Mouse (Mus musculus): Measurements from ENCODE around the gene Tmsb10. TPM values are rescaled to one million over a fixed set of nuclear protein-coding genes. Genes with fewer than 3 reads are reported as not detected.

Gene Tmsb10
- total RNA-seq (2021) = 100 to 1,000 TPM; 408 to 418 TPM

DNA sequence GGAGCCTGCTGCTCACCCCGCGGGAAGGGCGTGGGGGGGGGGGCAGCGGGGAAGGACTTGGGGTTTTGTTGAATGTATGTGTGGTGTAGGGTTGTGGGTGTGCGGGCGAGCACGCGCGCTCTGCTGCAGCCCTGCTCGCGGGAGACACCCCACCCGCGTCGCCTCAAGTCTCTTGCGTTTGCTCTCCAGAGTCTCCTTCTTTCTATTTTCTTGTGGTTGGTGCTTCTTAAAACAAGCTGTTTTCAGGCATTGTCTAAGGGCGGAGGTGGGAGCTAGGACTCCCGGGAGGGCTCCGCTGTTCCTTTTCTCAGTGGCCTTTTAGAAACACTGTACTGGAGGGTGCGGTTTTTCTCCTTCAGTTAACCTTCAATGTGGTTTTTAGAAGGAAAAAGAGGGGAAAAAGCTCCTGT, at the start of gene Tmsb10:
Gene Tmsb10, minus strand, starts transcription at position 87 of the 410 bp plus-strand sequence.
- no peak for DNase-seq (ENCODE audit: extremely low spot score in 1 of 2, low spot score in 1 of 2)

DNA sequence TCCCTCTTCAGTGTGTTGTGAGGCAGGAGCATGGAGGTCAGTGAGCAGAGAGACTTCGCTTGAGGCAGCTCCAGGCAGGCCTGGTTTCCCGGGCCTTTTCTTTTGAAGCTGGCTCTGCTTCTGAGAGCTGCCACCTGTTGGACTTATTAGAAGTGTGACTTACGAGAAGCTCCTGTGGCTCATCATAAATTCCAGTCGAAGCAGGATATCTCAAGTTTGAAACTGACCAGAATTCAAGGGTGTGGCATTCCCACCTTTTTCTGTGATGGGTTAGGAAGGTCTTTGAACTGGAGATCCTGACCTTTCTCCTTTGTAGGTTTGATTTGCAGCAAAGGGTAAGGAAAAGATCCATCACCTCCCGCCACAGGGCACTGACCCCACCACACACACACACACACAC, 45.1 kb upstream of the Tmsb10 start:
- DNase-seq (ENCODE audit: extremely low spot score in 1 of 2, low spot score in 1 of 2) = no peak

DNA sequence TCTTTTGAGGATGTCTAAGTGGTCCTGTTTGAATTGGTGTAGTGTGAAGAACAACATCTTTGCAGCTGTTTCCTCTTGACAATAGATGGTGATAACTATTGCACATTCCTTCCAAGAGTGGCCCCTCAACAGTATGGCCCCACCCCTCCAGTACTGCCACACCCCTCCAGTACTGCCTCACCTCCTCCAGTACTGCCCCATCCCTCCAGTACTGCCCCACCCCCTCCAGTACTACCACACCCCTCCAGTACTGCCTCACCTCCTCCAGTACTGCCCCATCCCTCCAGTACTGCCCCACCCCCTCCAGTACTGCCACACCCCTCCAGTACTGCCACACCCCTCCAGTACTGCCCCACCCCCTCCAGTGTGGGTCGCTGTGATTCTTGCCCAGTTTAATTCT, 43.8 kb upstream of the Tmsb10 start:
- no peak for DNase-seq (ENCODE audit: extremely low spot score in 1 of 2, low spot score in 1 of 2)

DNA sequence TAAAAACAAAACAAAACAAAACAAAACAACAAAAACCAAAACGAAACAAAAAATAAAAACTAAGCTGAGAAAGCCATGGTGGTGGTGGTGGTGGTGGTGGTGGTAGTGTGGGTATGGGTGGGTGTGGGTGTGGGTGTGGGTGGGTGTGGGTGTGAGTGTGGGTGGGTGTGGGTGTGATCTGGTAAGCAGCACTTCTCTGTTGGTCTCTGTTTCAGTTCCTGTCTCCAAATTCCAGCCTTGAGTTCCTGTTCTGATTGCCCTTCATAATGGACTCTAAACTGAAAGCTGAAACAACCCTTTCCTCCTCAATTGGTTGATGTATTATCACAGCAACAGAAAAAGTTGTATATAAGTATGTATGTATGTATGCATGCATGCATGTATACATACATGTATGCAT, 40.3 kb upstream of the Tmsb10 start:
- no peak for DNase-seq (ENCODE audit: extremely low spot score in 1 of 2, low spot score in 1 of 2)

DNA sequence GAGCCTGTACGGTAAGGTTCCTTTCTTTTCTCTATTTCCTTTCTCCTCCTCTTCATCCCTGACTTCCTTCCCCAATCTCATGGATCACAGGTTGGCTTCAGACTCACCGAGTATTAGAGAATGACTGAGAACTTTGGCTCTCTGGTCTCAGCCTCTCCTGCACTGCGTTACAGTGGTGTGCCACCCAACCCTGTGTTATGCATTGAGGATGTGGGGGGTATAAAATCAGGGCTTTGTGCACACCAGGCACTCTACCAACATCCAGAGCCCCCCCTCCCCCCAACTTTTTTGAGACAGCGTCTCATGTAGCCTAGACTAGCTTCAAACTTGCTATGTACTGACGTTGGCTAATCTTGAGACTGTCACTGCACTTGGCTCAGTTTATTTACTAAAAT, 35.1 kb upstream of the Tmsb10 start:
- no peak for DNase-seq (ENCODE audit: extremely low spot score in 1 of 2, low spot score in 1 of 2)

DNA sequence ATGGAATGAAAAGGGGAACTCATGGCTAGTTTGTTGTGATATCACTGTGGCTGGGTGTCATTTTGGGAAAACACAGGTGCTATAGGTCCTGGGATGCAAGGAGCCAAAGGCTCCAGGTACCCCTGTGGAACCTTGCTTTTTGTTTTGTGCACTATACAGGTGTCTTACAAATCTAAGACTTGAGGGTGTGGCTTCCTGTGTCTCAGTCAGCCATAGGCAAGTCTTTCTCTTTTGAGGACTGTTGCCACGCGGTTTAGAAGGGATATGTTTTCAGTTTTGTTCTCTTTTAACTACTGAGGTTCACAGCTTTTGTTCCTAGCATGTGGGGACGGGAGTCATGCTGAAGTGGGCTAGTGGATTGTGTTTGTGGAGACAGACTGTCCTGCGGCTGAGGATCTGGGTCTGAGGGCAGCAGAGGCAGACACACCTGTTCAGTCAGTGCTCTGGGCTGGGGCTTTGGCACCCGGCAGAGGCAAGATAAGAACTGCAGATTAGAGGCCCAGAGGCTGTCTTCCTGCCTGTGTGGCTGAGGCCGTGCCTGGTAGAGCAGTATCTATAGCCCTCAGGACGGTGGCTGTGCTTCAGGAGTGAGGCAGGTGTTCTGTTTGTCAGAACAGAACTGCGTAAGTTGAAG, 34.6 kb upstream of the Tmsb10 start:
- DNase-seq (ENCODE audit: extremely low spot score in 1 of 2, low spot score in 1 of 2) = no peak

DNA sequence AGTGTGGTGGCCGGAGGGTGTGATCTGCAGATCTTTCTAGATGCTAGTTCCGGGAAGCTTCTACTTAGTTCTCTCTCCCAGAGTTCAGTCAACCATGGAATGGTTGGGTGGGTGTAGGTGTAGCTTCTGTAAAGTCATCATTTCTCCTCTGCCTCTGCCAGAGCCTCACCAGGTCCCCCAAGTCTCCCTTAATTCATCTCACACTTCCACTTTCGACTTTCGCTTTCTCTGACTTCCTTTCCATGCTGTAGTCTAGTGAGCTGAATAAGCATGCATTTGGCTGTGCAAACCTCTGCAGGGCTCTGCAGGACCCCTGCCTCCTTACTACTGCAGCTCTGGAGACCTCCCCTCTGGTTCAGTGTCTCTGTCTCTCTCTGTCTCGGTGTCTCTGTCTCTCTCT, 31.7 kb upstream of the Tmsb10 start:
- DNase-seq (ENCODE audit: extremely low spot score in 1 of 2, low spot score in 1 of 2) = no peak

DNA sequence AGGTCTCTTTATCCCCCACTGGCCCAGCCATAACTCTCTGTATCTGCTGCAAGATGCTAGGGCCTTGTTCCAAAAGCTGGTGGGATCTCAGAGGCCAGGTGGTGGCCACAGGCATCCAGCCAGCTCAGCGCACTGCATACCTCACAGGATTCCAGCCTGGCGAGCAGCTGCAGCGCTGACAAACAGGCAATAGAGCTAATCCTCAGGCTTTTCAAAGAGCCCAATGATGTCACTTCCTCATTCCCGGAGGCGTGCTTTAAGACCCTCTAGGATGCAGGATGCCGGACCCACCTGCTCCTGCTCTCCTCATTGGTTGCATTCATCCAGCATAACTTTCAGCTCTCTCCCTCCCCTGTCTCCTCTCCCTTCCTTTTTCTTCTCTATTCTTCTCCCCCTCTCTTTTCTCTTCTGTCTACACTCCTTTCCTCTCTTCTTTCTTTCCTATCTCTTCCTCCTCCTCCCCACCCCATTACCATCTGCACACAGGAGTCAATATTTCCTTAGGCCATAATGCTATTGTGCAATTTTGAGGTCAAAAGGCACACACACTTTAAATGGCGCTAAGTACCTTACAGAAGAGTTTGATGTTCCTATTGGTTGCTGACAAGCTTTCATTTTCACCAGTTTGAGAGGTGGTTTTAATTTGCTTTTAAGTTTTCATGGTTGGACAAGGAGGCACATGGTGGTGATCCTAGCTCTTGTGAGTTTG, 30.6 kb upstream of the Tmsb10 start:
- no peak for DNase-seq (ENCODE audit: extremely low spot score in 1 of 2, low spot score in 1 of 2)

DNA sequence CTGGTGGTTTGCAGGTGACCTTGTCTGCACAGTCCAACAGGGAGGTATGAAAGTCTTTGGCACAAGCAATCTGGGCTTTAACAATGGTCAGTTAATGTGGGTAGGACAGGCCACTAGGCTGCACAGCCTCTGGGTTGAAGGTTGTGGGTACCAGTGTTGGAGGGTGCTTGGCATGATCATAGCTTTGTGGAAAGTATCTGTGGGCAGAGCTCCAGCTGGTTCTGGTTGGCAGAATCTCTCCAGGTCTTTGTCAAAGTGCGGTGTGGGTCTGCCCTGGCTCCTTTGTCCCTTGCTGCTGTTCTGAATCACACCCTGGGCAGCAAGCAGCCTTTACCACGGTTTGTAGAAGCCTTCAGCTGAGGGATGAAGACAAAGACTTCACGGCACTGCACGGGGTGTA, 24.0 kb upstream of the Tmsb10 start:
- no peak for DNase-seq (ENCODE audit: extremely low spot score in 1 of 2, low spot score in 1 of 2)

DNA sequence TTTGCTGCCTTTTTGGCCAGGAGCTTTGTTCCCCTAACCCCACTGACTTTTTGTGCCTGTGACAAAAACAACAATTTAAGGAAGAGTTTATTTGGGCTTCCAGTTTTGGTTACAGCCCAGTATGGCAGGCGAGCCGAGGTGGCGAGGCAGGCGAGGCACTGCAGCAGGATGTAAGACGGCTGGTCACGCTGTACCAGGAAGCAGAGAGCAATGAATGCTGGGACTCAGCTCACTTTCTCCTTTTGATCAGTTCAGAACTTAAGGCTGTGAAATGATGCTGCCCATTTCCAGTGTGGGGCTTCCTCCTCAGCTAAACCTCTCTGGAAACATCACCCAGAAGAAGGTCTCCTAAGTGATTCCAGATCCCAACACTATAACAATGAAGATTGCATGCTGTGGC, 23.3 kb upstream of the Tmsb10 start:
- no peak for DNase-seq (ENCODE audit: extremely low spot score in 1 of 2, low spot score in 1 of 2)

DNA sequence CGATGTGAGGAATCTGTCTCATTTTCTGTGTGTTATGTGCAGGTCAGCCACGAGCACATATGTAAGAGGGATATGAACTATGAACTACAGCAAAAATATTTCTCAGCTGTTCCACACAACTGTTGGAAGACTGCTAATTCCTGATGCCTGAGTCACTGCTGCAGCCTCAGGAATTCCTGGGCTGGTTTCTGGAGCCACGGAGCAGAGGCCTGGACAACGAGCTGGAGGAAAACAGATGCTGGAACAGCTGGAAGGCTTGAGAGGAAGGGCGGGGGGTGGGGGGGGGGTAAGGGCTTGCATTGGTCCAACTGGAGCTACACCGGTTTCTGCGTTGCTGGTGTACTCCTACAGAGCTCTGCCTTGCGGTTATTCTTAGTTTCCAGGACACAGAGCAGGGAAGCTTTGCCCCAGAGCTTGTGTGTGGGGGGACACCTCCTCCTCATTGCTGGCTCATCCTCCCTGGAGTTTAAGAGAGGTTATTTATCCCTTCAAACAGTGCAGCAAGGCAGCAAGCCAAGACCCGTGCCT, 22.6 kb upstream of the Tmsb10 start:
- no peak for DNase-seq (ENCODE audit: extremely low spot score in 1 of 2, low spot score in 1 of 2)

DNA sequence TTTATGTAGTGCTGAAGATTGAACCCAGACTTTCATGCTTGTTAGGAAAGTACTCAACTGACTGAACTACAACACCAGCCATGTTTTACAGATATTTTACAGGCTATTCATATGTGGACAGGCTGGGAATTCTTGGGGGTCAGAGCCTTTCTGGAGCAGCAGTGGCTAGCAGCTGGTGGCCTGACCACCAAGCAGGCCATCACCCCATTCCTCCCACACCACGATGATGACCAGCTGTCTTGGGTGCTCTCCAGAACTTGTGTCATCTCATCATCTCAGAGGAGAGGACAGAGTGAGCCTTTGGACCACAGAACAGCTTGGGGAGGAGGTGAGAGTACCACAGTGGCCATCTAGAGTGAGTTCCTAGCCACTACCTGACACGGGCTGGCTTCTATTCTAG, 18.3 kb upstream of the Tmsb10 start:
- DNase-seq (ENCODE audit: extremely low spot score in 1 of 2, low spot score in 1 of 2) = no peak

DNA sequence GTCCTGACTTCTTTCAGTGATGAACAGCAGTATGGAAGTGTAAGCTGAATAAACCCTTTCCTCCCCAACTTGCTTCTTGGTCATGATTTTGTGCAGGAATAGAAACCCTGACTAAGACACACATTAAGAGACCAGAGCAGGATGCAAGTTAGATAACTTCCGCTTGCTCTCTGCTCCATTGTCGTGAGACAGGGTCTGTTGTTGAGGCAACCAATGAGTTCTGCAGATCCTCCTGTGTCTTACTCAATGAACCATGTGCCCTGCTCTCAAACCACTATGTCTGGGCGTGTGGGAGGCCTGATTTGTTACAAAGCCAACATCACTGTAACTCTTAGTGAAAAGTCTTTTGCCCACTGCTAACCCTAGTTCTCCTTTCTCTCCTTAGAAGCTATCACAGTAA, 12.5 kb upstream of the Tmsb10 start:
- DNase-seq (ENCODE audit: extremely low spot score in 1 of 2, low spot score in 1 of 2) = no peak

DNA sequence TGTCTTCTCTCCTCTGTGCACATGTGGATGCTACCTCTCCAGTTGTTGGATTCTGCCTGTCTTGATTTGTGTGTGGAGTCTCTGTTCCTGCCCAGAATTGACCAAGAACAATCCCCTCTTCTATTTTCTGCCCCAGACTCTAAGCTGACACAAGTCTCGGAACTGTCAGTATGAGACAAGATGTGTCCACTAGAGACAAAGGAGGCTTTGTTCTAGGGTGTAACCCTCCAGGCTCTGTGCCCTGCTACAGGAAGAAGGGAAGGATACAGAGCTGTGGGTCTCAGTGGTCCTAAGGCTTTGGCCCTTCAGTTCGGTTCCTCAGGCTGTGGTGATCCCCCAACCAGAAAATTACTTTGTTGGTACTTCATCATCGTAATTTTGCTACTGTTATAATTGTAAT, 11.2 kb upstream of the Tmsb10 start:
- DNase-seq (ENCODE audit: extremely low spot score in 1 of 2, low spot score in 1 of 2) = no peak

DNA sequence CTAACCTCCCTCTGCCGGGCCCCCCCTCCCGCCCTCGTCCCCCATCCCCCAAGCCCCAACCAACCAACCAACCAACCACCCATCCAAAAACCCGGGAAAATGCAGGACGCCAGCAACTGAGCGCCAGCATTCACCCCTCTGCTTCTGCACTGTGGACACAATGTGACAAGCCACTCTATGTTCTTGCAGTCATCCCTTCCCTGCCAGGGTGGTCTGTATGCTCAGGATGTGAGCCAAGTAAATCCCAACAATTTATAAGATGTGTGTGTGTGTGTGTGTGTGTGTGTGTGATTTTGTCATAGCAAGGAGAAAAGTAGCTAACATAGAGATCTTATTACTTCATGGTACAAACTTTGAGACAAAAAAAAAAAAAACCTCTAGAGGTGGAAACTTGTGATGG, 6.7 kb upstream of the Tmsb10 start:
- no peak for DNase-seq (ENCODE audit: extremely low spot score in 1 of 2, low spot score in 1 of 2)

DNA sequence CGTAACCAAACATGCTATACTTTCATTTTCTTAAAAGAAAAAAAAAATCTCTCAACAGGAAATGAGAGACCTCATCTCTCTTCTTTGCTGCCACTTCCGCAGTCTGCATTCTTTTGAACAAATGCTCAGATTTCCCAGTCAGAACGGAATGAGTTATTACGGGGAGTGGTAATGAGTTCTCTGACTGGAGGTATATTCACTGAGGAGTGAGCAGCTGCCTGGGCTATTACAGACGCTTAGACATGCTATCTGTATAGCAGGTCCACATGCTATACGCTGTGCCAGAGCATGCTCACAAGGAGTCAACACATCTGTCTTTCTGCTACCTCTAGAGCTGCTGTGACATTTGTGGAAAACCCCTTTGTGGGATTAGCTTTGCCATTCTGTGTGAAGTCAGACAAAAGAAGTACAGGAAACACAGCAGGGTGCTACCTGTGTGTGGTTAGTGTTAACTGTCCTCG, 3.8 kb upstream of the Tmsb10 start:
- no peak for DNase-seq (ENCODE audit: extremely low spot score in 1 of 2, low spot score in 1 of 2)

DNA sequence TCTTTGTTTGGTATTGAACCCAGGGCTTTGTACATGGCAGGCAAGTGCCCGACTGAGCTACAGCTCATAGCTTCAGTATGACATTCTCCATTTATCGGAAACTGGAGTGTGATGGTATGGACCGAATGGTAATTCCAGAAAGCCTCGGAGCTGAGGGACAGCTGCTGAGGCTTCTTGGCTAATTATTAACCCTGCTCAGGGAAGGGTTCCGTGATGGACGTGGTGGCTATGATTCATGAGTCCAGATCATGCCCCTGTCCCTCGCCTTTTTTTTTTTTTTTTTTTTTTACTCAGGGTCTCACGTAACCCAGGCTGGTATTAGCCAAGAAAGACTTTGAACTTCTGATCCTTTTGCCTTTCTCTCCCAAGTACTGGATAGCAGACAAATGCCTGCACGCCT, 3.1 kb upstream of the Tmsb10 start:
- DNase-seq (ENCODE audit: extremely low spot score in 1 of 2, low spot score in 1 of 2) = no peak

DNA sequence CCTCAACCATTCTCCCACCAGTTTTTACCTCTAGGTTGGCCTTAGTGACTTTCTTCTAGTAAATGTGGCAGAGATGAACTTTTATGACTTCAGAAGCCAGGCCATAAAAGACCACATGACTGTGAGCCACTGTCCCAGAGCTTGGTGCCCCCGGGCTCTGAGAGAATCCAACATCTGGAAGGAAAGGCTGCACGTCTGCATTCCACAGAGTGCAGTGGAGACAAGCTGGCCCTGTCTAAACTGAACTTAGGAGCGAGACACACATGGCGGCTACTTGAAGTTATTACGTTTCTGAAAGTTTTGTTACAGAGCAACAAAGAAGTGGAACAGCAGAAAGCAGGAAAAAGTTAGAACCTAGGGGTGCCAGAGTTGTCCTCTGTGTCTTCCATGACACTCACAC, 2.1 kb upstream of the Tmsb10 start:
- no peak for DNase-seq (ENCODE audit: extremely low spot score in 1 of 2, low spot score in 1 of 2)

DNA sequence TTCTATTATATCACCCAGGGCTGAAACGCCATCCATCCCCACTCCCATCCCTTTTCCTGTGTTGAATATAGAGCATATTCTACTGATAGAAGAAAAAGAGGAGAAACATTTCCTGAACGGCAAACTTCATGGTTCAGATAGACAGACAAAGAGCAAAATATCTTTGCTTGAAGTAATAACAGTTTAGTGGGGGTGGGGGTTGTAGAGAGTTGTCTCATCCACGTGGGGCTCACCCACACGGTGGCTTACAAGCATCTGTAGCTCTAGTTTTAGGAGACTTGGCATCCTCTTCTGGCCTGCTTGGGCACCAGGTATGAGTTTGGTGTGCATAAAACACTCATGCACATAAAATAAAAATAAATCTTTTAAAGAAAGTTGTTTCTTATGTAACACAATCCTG, 627 bp upstream of the Tmsb10 start:
- no peak for DNase-seq (ENCODE audit: extremely low spot score in 1 of 2, low spot score in 1 of 2)

DNA sequence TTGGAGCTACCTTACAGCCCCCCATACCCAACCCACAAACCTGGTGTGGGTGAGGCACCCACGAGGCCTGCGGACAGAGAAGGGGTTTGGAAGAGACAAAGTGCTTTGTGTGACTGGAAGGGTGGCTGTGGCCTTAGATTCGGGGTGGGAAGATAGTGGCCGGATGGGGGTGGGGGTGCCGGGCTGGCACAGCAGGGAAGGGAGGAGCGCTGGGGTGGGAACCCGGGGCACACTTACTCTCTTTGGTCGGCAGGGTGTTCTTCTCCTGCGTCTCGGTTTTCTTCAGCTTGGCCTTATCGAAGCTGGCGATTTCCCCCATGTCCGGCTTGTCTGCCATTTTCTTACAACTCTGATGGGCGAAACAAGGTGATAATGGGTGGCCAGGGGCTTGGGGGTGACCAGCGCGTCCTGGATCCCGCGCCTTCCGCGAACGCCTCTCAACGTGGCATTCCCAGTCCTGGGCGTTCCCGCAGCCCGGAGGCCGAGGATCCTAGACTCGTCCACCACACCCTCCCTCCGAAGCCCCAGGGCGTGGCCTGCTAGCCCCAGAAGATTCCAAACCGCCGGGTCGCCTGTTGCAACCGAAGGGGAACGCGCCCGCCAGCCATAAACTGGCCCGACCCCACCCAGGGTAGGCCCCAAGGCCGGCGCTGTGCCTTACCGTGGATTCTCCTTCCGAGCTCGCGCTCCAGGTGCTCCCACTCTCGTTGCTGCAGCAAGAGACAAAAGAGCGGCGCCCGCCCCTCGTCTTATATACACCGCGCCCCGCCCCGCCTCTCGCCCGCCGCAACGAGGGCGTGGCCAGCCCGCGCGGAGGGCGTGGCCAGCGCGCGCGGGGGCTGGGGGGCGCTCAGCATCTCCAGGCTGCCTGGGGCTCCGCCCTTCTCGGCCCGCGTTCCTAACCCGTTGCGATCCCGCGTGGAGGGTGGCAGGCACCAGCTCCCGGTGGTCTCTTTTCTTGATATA, 589 bp downstream of the Tmsb10 start:
- DNase-seq (ENCODE audit: extremely low spot score in 1 of 2, low spot score in 1 of 2) = peak; percentile 74 to 77

DNA sequence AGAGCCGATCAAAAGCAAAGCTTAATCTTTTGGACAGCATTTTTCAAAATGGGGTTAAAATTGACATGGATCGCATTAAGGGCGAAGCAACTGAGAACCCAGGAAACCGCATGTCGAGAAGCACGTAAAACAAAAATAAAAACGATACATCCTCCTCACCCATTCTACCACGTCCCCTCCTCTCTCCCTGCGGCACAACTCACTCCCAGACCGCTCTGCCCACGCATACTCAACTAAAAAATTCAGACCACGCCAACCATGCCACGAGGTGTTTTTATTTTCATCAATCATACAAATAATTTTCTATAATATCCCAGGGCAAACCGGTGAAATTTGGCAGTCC, 1.5 kb downstream of the Tmsb10 start:
- no peak for DNase-seq (ENCODE audit: extremely low spot score in 1 of 2, low spot score in 1 of 2)
